Mouse (Mus musculus): ENCODE data around the gene Gm5134.
A peak's percentile ranks its signal among the peaks of the same experiment; 100 is the strongest.

Gm5134 gene

GRCm38 (mm10) chr10:75954381-75954811, at the start of gene Gm5134:
Gm5134 (plus strand) TSS chr10:75954514.
- DNase-seq (ENCODE audit: low spot score in 2 of 2) = no peak

GRCm38 (mm10) chr10:75906882-75907281, 47.4 kb upstream of the Gm5134 start:
- DNase-seq (ENCODE audit: low spot score in 2 of 2) = no peak

- DNase-seq (ENCODE audit: low spot score in 2 of 2) = no peak
Measured at GRCm38 (mm10) chr10:75910698-75911097, 43.6 kb upstream of the Gm5134 start.

- DNase-seq (ENCODE audit: low spot score in 2 of 2) = no peak
Measured at GRCm38 (mm10) chr10:75913013-75913589, 41.2 kb upstream of the Gm5134 start.

GRCm38 (mm10) chr10:75915557-75915956, 38.8 kb upstream of the Gm5134 start:
- DNase-seq (ENCODE audit: low spot score in 2 of 2) = no peak

DNA sequence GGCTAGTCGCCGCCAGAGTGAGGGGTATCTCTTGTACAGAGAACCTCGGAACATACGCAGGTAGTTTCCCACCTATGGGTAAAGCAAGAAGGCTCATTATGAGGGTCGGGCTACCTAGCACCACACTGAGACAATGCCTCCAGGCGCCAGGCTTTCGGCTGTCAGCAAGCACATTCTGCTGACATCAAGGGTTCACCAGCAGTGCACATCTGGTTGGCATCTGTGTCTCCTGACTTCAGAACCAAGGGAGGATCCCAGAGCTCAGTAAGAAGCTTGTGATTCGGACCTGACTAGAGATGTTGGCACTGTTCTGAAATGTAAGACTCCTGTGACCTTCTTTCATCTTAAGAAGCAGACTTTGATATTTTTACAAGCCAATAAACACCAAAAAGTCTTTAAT, 37.5 kb upstream of the Gm5134 start:
- no peak for DNase-seq (ENCODE audit: low spot score in 2 of 2)

- no peak for DNase-seq (ENCODE audit: low spot score in 2 of 2)
Measured at GRCm38 (mm10) chr10:75919026-75919425, 35.3 kb upstream of the Gm5134 start.

- peak; percentile 93 to 98 for DNase-seq (ENCODE audit: low spot score in 2 of 2)
Measured at GRCm38 (mm10) chr10:75921026-75921725, 33.1 kb upstream of the Gm5134 start, which contains the start of gene Smarcb1. Smarcb1 (minus strand) TSS chr10:75921617.

DNA sequence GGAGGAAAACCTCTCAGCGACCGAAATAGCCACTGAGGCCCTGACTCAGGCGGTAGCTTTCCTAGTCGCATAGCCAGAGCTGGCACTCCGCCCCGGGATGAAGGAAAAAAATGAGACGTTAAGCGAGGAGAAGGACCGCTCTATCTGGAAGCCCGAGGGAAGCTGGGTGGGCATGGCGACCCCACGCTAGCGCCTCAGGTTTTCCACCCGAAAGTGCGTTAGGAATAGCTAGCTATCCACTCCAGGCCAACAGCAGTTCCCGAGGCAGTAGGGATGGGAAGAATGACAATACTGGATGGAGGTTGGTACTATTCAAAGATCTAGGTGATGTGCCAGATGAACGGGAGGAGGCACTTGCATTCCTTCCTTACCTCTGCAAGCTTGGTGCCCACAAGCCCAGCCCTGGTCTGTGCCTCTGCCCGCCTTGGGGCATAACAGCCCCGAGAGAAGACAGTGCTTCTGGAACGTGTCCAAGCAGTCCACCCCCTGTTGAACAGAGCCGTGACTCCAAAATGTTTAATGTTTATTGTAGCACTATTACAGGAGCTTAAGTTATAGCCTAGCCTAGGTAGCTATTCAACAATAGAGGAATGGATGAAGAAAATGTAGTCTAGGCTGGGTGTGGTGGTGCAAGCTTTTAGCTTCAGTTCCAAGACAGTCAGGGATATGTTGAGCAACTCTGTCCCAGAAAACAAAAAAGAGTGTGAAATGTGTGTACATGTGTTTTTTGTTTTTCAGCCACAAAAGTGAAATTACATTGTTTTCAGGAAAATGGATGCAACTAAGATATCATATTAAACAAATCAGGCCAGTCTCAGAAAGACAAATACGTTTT, 32.4 kb upstream of the Gm5134 start:
- peak in 1 of 2 experiments; percentile 24 for DNase-seq (ENCODE audit: low spot score in 2 of 2)

- DNase-seq (ENCODE audit: low spot score in 2 of 2) = no peak
Measured at GRCm38 (mm10) chr10:75924324-75924723, 30.0 kb upstream of the Gm5134 start.

DNA sequence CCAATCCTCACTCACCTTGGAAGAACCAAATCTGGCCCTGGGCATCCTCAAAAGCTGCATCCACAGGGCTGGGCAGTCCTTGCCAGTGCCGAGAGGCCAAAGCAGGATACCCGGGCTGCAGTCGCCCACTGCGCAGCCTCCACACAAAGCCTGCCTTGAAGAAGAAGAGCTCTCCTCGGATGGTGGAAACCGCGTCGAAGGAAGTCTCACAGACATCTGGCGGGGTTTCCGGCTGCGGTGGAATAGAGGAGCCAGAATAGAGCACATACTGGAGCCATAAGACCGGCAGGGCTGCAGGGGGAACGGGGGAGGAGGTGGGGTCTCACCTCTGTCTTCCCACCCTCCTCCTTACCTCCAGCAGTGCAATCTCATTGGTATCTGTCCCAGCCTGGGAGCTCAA, 27.9 kb upstream of the Gm5134 start:
- DNase-seq (ENCODE audit: low spot score in 2 of 2) = no peak

DNA sequence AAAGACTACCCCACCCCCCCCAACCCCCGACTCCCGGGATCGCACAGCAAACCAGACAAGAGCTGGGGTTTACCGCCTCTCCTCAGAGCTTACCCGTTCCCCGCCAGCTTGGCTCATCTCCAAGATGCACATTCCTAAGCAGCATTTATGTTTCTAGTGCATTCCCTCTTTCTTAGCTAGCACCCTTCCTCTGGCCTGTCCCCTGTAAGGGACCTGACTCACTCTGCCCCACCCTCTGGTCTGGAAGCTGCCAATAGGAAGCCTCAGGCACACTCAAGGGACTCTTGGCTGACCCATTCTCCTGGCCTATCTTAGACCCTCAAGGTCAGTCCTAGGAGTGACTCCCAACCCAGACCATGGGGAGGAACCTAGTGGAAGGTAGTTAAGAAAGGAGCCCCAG, 24.0 kb upstream of the Gm5134 start:
- DNase-seq (ENCODE audit: low spot score in 2 of 2) = no peak

DNA sequence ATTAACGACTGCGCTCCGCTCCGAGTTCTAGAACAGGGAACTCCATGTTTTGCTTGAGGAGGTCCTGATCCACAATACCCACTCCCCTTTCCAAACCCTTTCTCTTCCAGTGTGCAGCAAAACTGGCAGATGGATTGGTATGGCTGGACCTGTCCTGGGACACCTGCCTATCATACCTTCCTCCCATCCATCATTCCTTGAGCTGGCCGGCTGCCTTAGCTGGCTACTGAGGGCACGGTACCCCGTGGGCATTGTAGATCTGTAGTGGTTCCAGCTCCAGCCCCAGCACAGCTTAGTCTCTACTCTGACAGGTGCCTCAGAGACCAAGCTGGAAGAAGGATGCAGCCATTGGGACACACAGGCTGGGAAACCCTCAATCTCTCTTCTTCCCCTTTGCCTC, 23.0 kb upstream of the Gm5134 start:
- DNase-seq (ENCODE audit: low spot score in 2 of 2) = no peak

GRCm38 (mm10) chr10:75932081-75932678, 22.1 kb upstream of the Gm5134 start:
- DNase-seq (ENCODE audit: low spot score in 2 of 2) = peak; percentile 46 to 80

- no peak for DNase-seq (ENCODE audit: low spot score in 2 of 2)
Measured at GRCm38 (mm10) chr10:75932891-75933290, 21.4 kb upstream of the Gm5134 start, which contains the start of gene Chchd10. Chchd10 (plus strand) TSS chr10:75933130.

DNA sequence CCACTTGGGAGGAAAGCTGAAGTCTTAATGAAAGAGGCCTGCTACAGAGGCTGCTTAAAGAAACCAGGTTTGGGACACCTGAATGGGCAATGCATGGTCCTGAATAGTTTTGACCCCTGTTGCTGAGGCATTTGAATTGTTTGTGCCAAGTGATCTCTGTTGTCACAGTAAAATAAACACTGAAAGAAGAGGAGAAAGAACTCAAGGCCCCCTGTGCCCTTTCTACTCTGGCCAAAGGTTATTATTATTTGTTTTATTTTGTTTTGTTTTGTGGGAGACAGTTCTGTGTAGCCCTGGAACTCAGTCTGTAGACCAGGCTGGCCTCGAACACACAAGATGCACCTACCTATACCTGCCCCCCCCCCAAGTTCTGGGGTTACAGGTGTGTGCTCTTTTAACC, 19.3 kb upstream of the Gm5134 start:
- DNase-seq (ENCODE audit: low spot score in 2 of 2) = no peak

DNA sequence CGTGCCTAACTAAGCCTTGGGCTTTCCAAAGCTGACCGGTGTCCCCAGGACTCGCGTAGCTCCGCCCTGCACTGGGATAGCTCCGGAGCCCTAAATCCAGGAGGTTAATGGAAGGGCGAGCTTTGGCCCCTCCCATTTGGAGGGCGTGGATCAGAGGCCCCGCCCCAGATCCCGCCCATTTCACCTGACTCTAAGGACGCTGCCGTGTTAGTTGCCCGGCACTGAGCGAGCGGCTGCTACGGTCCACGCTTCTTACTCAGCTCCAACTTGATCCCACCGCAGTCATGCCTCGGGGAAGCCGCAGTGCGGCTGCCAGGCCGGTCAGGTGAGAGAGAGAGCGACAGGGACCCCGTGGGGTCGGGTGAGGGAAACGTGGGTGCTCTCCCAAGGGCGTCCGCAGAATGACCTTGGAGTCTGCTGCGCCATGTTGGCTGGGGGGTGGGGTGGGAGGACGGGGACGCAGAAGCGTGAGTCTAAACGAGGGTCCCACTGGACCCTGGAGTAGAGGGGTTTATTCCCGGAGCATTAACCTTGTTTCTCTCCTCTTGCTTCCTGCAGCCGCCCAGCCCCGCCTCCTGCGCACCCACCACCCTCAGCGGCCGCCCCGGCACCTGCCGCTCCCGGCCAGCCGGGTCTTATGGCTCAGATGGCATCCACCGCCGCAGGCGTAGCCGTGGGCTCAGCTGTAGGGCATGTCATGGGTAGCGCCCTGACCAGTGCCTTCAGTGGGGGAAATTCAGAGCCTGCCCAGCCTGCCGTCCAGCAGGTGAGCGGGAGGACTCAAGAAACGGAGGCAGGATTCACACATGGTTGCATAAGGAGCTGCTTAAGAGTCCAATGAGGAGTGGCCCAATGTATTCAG, 18.4 kb upstream of the Gm5134 start, which contains the start of gene Mmp11:
Gene Mmp11, minus strand, starts transcription at position 817 of the 862 bp plus-strand sequence.
- peak; percentile 73 to 86 for DNase-seq (ENCODE audit: low spot score in 2 of 2)

DNA sequence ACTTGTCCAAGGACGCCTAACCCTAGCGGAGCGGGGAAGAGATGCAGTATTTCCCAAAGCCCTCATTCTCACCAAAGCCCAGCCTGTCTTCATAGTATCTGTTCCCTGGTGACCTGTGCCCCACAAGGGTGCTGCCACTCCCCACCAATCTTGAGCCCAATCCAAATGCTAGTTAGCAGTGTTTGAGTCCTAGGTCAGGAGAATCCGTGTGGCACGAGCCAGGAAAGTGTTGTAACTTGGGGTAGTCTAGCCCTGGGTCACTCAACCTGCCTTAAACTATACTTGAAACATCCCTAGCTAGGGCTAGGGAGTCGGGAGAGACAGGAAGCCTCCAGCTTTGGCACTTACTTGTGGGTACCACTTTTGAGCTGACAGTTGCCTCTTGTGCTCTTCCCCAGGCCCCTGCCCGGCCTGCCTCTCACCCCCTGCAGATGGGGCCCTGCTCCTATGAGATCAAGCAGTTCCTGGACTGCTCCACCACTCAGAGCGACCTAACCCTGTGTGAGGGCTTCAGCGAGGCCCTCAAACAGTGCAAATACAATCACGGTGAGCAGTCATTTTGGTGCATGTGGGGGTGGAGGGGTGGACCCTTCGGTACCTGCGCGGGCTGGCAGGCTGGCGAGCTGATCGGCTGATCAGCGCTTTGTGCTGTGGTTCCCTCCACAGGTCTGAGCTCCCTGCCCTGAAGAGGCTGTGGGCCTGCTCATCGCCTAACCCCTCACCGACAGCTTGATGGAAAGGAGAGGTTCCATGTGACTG, 17.2 kb upstream of the Gm5134 start:
- DNase-seq (ENCODE audit: low spot score in 2 of 2) = peak; percentile 30 to 70

GRCm38 (mm10) chr10:75937851-75938643, 16.3 kb upstream of the Gm5134 start:
- peak in 1 of 2 experiments; percentile 34 for DNase-seq (ENCODE audit: low spot score in 2 of 2)

All from spleen, postnatal 4 days (tissue).